Mouse (Mus musculus) adrenal gland, adult 2 months (tissue): ENCODE data around the gene Alox5ap. TPM values are rescaled to one million over a fixed set of nuclear protein-coding genes. Genes with fewer than 3 reads are reported as not detected.

Source experiments
- DNase-seq: peaks from one replicate; pipeline ENCODE4 v3.0.0; 2021
- polyA plus RNA-seq: library from polyadenylated mRNA; depleted of rRNA; stranded (reverse); fragments of >200 nt; gene quantifications from 2 replicates; pipeline ENCODE4 v1.2.3, GENCODE M21; 2012
- total RNA-seq, 2 experiments: library from RNA; stranded (reverse); gene quantifications; 2 replicates each; pipeline ENCODE4 v1.2.3; 2021

Gene Alox5ap
- total and polyA plus RNA-seq, 3 experiments = 9.0 to 27.0 (median 22.8) TPM

DNA sequence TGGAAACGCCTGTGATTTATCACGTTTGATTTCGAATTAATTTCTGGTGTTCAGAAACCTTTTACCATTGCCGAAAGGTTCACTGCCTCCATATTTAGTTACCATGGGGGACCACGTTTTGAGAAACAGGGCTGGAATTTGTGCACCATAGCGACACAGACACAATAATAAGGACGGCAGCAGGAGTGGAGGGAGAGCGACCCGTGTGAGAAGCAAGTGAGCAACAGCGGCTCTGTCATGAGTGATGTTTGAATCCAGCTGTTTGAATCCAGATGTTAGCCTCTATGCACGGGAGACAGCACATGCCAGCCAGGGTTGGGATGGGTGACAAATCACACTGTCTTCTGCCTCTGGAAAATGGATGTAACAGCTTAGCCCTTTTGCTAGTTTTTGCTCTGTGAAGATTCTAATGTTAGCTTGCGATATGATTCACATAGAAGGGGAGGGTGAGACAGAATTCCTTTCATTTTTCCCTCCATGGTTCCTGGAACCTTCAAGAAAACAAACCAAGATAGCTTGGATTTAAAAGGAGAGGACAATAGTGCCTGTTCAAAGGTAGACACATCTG lies 50.0 kb downstream of the Alox5ap start:
- DNase-seq = no peak

DNA sequence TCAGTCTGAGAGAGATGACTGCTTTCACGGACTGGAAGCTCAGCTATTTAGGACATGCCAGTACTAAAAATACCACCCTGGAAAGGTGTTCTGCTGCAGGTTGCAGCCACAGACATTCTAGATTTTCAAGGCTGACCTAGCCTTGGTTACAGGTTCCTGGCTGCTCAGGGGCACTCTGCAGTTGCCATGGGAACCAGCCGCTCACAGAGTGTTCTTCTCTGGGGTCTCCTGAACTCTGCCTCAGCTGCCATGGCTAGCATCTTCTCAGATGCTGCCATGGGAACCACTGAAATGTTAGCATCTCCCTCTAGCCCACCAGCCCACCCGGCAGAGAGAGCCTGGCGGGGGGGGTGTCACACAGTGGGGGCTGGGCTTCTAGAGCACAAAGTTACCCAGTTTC lies 52.4 kb downstream of the Alox5ap start:
- no peak for DNase-seq

- DNase-seq = no peak
Measured at GRCm38 (mm10) chr5:149319874-149320323, 55.3 kb downstream of the Alox5ap start.

GRCm38 (mm10) chr5:149320534-149321482 lies 56.2 kb downstream of the Alox5ap start:
- DNase-seq = peak; percentile 59

GRCm38 (mm10) chr5:149321909-149322841 lies 57.6 kb downstream of the Alox5ap start:
- DNase-seq = no peak

- no peak for DNase-seq
Measured at GRCm38 (mm10) chr5:149322938-149323553, 58.5 kb downstream of the Alox5ap start.

DNA sequence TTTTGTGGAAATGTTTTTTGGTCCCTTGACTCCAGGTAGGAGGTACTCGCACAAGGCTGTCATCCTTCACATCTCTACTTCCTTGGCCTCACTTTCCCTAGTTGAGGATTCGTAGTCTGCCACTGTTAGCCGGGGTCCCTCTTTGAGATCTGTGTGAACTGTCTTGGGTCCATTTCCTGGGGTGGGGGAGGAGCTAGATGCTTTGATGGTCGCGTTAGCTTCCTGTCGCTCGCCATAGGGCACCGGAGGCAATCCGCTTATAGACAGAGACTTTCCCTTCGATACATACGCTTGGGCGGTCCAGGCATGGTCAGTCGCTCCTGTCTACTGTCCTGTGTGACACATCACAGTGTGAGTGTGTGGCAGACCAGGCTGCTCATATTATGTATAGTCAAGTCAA lies 60.2 kb downstream of the Alox5ap start:
- DNase-seq = no peak

GRCm38 (mm10) chr5:149329098-149329887 lies 64.7 kb downstream of the Alox5ap start:
- no peak for DNase-seq

GRCm38 (mm10) chr5:149330601-149331000 lies 66.0 kb downstream of the Alox5ap start:
- no peak for DNase-seq

- DNase-seq = no peak
Measured at GRCm38 (mm10) chr5:149331407-149332143, 67.0 kb downstream of the Alox5ap start.

DNA sequence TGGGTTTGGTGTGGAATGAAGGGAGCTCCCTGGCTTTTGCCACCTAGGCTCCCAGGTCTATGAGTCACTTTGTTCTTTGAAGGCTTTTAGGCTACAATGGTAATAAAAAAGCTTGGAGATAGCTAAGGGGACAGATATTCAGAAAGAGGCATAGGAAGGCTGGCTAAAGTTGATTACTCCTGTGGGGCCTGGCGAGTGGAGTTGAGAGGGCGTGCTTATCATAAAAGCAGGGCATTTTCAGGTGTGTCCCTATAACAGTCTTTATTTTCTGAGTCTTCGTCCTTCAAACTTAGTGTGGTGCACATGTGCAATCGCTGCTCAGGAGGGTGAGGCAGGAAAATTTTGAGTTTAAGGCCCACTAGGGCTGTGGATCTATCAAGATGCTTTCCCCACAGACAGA lies 68.2 kb downstream of the Alox5ap start:
- DNase-seq = no peak

- no peak for DNase-seq
Measured at GRCm38 (mm10) chr5:149333941-149334698, 69.6 kb downstream of the Alox5ap start.

GRCm38 (mm10) chr5:149335009-149335408 lies 70.4 kb downstream of the Alox5ap start:
- DNase-seq = no peak

DNA sequence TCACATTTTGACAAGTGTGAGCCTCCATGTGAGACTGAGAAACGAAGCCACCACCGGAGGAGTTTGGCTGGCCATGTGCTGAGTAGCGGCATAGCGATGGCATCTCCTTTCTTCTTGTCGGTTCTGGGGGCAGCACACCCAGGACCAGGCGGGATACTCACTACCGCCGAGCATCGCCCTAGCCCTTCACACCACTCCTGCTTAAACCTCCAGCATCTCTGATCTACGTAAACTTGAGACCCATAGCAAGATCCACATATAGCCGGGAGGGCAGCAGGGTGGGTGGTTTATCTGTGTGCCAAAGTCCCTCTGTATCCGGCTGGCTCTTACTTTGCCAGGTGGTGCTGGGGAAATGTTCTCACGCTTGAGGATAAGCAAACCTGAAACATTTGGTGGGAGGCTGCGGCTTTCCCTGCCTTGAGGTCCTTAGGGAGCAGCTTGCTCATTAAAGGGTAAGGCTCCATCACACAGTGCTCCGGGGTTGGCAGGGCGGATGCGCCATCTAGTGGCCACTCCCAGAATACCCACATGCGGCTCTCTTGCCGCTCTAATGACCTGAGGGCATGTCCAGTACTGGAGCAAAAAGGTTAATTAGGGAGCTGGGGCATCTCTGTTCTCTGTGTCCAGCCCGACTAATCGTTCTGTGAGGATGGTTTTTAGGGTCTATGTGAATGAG lies 71.1 kb downstream of the Alox5ap start:
- DNase-seq = peak; percentile 82

- no peak for DNase-seq
Measured at GRCm38 (mm10) chr5:149337148-149337547, 72.6 kb downstream of the Alox5ap start.
